ENCODE assay signal across 22 mouse cellular contexts in the genomic region with DNA sequence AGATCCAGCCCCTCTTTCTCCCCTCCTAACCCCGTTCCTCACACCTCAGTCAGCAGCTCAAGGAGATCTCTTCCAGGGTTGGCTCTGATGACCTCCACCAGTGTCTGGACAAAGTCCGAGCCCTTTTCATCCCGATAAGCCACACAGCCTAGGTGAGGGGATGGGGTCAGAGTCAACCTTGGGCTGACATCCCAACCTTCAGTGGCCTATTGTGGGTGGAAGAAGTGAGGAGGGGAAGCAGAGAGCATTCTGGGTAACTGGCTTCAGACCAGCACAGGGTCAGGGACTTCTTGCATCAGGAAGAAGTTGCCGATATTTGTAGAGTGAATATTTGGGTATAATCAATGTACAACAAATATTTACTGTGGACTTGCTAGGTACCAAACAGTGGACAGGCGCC. TPM values are rescaled to one million over a fixed set of nuclear protein-coding genes. Genes with fewer than 3 reads are reported as not detected.
DNase-seq lines count a peak whose midpoint lies in the region; TF ChIP-seq lines count a peak whose summit lies in the region.
"Had no signal": no experiment of that assay in that cellular context is flagged by ENCODE, and none has a peak within 500 bp of the region (broad histone marks: within the 10 kb centered on the region; RNA-seq: fewer than 3 reads in every experiment).

No protein-coding gene starts in this region.

- H3K36me3 ChIP-seq in liver, adult 2 months (ENCODE audit: control insufficient read depth, insufficient read depth, low read length): no peaks in the 10 kb centered on the region
- peaks cover 17% of the 10 kb centered on the region for H3K36me3 ChIP-seq in E14TG2a.4 (ENCODE audit: insufficient read depth, low read length)
- peaks cover 29% of the 10 kb centered on the region for H3K36me3 ChIP-seq in limb, embryonic 10.5 days

- TF ChIP-seq POLR2A in liver, adult 2 months (IDR thresholded peaks at IDR 0.05; ENCODE audit: extremely low read depth, insufficient read depth, low read length): no peak

- no peaks in the 10 kb centered on the region for H3K79me2 ChIP-seq in liver, adult 2 months (ENCODE audit: control insufficient read depth, insufficient read depth, low read length)

- H3K27ac ChIP-seq in liver, adult 2 months (replicated peaks; ENCODE audit: insufficient read depth, low read depth, low read length): peak overlapping the region; percentile 35
- no peak overlapping the region for H3K27ac ChIP-seq in limb, embryonic 10.5 days
- H3K27ac ChIP-seq: forebrain, embryonic 13.5 days; lung, embryonic 15.5 days had no signal

- peaks cover 41% of the 10 kb centered on the region for H3K4me1 ChIP-seq in liver, adult 2 months (ENCODE audit: control insufficient read depth, insufficient read depth, low read length)
- peaks cover 56% of the 10 kb centered on the region for H3K4me1 ChIP-seq in E14TG2a.4 (replicated peaks; ENCODE audit: low read depth, low read length)
- peaks cover 22% of the 10 kb centered on the region for H3K4me1 ChIP-seq in limb, embryonic 10.5 days

- no peaks in the 10 kb centered on the region for H3K27me3 ChIP-seq in liver, adult 2 months (ENCODE audit: control insufficient read depth, insufficient read depth, low read length)
- peaks cover 24% of the 10 kb centered on the region for H3K27me3 ChIP-seq in E14TG2a.4 (ENCODE audit: insufficient read depth, low read length)
- no peaks in the 10 kb centered on the region for H3K27me3 ChIP-seq in limb, embryonic 10.5 days (ENCODE audit: low read depth, poor library complexity, severe bottlenecking)
- H3K27me3 ChIP-seq: forebrain, embryonic 13.5 days; lung, embryonic 15.5 days had no signal

- H3K9ac ChIP-seq in liver, adult 2 months (ENCODE audit: low read depth, low read length): no peak overlapping the region

- 21% methylated on average over 5 of the region's 5 CpGs for WGBS in liver, adult 2 months
- 70% methylated on average over 5 of the region's 5 CpGs for WGBS in limb, embryonic 10.5 days

- no peaks in the 10 kb centered on the region for H3K9me3 ChIP-seq in E14TG2a.4 (ENCODE audit: low read length)
- no peaks in the 10 kb centered on the region for H3K9me3 ChIP-seq in limb, embryonic 10.5 days (replicated peaks)
- H3K9me3 ChIP-seq: forebrain, embryonic 13.5 days; lung, embryonic 15.5 days had no signal

- H3K4me3 ChIP-seq in liver, adult 2 months (ENCODE audit: insufficient read depth, low read depth, low read length): no peak overlapping the region
- peak overlapping the region; percentile 32; the same call in 1 of the 2 replicates for H3K4me3 ChIP-seq in E14TG2a.4 (replicated peaks; ENCODE audit: low read length)
- H3K4me3 ChIP-seq in limb, embryonic 10.5 days: peak overlapping the region; percentile 68; the same call in 1 of the 2 replicates

- TF ChIP-seq CTCF in liver, adult 2 months (IDR thresholded peaks at IDR 0.05; ENCODE audit: low read depth, low read length): no peak
- no peak for TF ChIP-seq CTCF in E14TG2a.4 (conservative IDR thresholded peaks at IDR 0.05; ENCODE audit: low read length)

- DNase-seq in cerebellum, adult 9-10 months: peak; percentile 58
- no peak for DNase-seq in cerebellum, adult 11 months
- DNase-seq in liver, adult 2 months (ENCODE audit: extremely low read depth, low read depth, low spot score): peak; percentile 100
- DNase-seq in liver: no peak
- DNase-seq in limb, embryonic 10.5 days (ENCODE audit: low spot score): no peak
- no peak for DNase-seq in ovary, postnatal 36 days (ENCODE audit: low spot score)
- no peak for DNase-seq in embryo, embryonic 11 days
- DNase-seq: adrenal gland, postnatal 10 days; gastrocnemius, postnatal 25 days; kidney, adult 2 months; kidney, postnatal 36 days; left cerebral cortex, postnatal 4 days; lung, postnatal 4 days; right cerebral cortex, postnatal 4 days; thymus, adult 2 months had no signal

RNA-seq across cellular contexts. Expression of gene Zfp213, which starts 12.1 kb away (rescaled TPM):
- 4.5 and 4.8 TPM in 2 replicates for total RNA-seq in liver, adult 2 months (2014; rRNA removed)
- 7.6 and 10.7 TPM in 2 replicates for polyA plus RNA-seq in liver, adult 2 months (2012; rRNA removed)
- 31.3 and 31.9 TPM in 2 replicates for polyA plus RNA-seq in limb, embryonic 10.5 days (2016; fragmentation: Nextera tagmentation; extraction: Ambion mirVana)

RNA-seq across cellular contexts. Expression of gene Zfp13, which starts 47.3 kb away (rescaled TPM):
- 1.3 and 2.0 TPM in 2 replicates for total RNA-seq in liver, adult 2 months (2014; rRNA removed)
- 2.2 and 3.2 TPM in 2 replicates for polyA plus RNA-seq in liver, adult 2 months (2012; rRNA removed)
- 22.0 and 25.4 TPM in 2 replicates for polyA plus RNA-seq in limb, embryonic 10.5 days (2016; fragmentation: Nextera tagmentation; extraction: Ambion mirVana)

RNA-seq across cellular contexts. Expression of gene Zscan10, which starts 48.7 kb away (rescaled TPM):
- not detected in 2 replicates for total RNA-seq in liver, adult 2 months (2014; rRNA removed)
- polyA plus RNA-seq in liver, adult 2 months (2012; rRNA removed): not detected in 2 replicates
- 0.35 and 0.38 TPM in 2 replicates for polyA plus RNA-seq in limb, embryonic 10.5 days (2016; fragmentation: Nextera tagmentation; extraction: Ambion mirVana)
- total RNA-seq: adrenal gland, postnatal 10 days; common myeloid progenitor, adult 5-6 weeks; gastrocnemius, postnatal 25 days; left cerebral cortex, adult 2 months; left cerebral cortex, postnatal 4 days had no signal
- polyA plus RNA-seq: forebrain, embryonic 13.5 days; heart, postnatal 0 days; kidney, adult 2 months; stomach, embryonic 16.5 days had no signal

Comparison
In these comparisons a context has a peak if more than half of its experiments do, and no peak if none do; other contexts are left out.
1. DNase-seq: peak in cerebellum, adult 9-10 months (single experiment) and liver, adult 2 months (single experiment); none in cerebellum, adult 11 months (single experiment), liver (single experiment), limb, embryonic 10.5 days (single experiment), ovary, postnatal 36 days (single experiment) and embryo, embryonic 11 days (single experiment).